In the genomic region with DNA sequence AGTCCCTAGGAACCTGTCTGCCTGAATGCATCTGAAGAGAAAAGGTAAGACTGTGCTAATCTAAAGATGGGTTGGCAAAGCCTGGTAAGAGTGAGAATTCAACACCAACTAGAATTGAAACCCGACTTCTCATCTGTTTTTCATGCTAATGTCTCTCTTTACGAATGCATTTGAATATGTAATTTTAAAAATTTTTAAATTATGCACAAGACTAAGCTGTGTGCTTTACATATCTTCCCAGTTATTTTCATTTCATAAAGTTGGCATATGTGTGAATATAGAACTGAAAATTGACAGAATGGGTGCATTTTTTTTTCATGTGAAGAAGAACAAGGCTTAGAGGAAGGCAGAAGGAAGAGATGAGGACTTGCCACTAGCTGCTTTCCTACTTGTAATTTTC, we compare ENCODE assay signal across 18 mouse cellular contexts.
"Had no signal": no experiment of that assay in that cellular context is flagged by ENCODE, and none has a peak within 500 bp of the region (broad histone marks: within the 10 kb centered on the region; RNA-seq: fewer than 3 reads in every experiment).

No protein-coding gene starts in this region.

- H3K4me2 ChIP-seq: lung, embryonic 15.5 days; midbrain, embryonic 11.5 days; midbrain, embryonic 13.5 days; midbrain, embryonic 15.5 days; neural tube, embryonic 12.5 days; stomach, embryonic 15.5 days had no signal

- H3K27ac ChIP-seq: lung, embryonic 15.5 days; macrophage; midbrain, embryonic 13.5 days; midbrain, embryonic 15.5 days; neural tube, embryonic 12.5 days; stomach, embryonic 15.5 days; stomach, postnatal 0 days had no signal

- H3K9ac ChIP-seq: liver, postnatal 0 days; lung, embryonic 15.5 days; midbrain, embryonic 13.5 days; midbrain, embryonic 15.5 days; neural tube, embryonic 12.5 days; stomach, embryonic 15.5 days had no signal

- DNase-seq: liver, postnatal 0 days; lung, adult 2 months; lung, postnatal 14 days; lung, postnatal 36 days; right cerebral cortex, postnatal 14 days; thymus, adult 18-20 months; thymus, postnatal 14 days; thymus, postnatal 36 days had no signal

- ATAC-seq: liver, postnatal 0 days; lung, postnatal 0 days; midbrain, embryonic 13.5 days; midbrain, embryonic 15.5 days had no signal

- H3K27me3 ChIP-seq: lung, embryonic 15.5 days; megakaryocyte, embryonic 14.5 days; midbrain, embryonic 13.5 days; midbrain, embryonic 15.5 days; neural tube, embryonic 12.5 days; stomach, embryonic 15.5 days had no signal

- H3K36me3 ChIP-seq: lung, embryonic 15.5 days; midbrain, embryonic 13.5 days; midbrain, embryonic 15.5 days; neural tube, embryonic 12.5 days; stomach, embryonic 15.5 days had no signal

- H3K4me3 ChIP-seq: lung, embryonic 15.5 days; megakaryocyte, embryonic 14.5 days; midbrain, embryonic 13.5 days; midbrain, embryonic 15.5 days; neural tube, embryonic 12.5 days; stomach, embryonic 15.5 days had no signal

- H3K9me3 ChIP-seq: lung, embryonic 15.5 days; midbrain, embryonic 13.5 days; midbrain, embryonic 15.5 days; neural tube, embryonic 12.5 days; stomach, embryonic 15.5 days had no signal

- H3K4me1 ChIP-seq: midbrain, embryonic 13.5 days; midbrain, embryonic 15.5 days; neural tube, embryonic 12.5 days; stomach, embryonic 15.5 days had no signal
